Mouse (Mus musculus) urinary bladder, postnatal 14 days (tissue): ENCODE data around the gene Ofd1.

Experiments used
- DNase-seq: peaks from one replicate; pipeline ENCODE4 v3.0.0; 2021; ENCODE audit warnings: low spot score

Gene Ofd1

DNA sequence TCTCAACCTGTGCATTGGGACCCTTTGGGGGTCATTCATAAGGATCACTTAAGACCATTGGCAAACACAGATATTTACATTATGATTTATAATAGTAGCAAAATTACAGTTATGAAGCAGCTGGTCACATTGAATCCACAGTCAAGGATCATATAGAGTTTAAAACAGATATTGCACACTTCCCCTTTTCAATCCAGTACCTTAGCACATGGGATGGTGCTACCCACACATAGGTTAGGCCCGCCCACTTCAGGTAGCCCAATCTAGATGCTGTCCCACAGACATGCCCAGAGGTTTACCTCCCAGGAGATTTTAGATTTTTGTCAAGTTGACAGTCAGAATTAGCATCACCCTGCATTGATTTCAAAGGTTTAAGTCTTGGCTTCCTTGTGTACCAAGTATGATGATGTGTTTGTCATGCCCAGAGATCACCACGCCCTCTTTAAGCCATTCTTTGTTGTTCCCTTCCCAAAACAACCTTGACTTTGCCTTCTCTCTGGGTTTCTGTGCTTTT, 80.5 kb downstream of the Ofd1 start:
- DNase-seq: no peak

- no peak for DNase-seq
These were observed 81.5 kb downstream of the Ofd1 start for GRCm38 (mm10) chrX:166358955-166359354.

DNA sequence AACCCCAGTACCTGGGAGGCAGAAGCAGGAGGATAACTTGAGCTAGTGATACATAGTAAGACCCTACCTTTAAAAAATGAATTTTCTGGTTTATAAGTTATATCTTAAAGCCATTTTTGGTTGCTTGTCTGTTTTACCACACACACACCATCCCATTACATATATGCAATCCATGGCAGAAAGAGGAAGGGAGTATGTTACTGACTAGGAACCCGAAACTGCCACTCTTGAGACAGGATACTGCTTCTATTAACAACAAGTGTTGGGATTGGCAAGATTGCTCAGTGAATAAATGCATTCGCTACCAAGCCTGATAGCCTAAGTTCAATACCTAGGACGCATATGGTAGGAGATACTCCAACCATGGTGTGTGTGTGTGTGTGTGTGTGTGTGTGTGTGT, 84.2 kb downstream of the Ofd1 start:
- DNase-seq: no peak

DNA sequence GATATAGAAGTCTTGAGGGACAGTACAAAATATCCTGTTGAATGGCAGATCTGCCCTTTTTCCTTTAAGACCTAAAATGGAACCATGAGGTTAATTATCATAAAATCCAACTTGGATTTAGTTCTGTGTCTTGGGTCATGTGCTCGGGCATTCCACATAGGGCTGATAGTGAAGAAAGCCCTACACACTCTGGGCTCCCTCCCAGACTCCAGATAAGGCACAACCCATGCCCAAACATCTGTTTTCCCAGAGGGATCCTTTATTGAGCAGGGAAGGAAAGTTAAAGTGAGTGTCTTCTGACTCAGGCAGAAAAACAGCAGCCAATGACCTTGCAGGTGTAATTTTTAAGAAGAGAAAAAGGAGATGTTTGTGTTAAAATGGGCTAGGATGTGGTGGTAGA, 85.6 kb downstream of the Ofd1 start:
- no peak for DNase-seq

- no peak for DNase-seq
These were observed 87.1 kb downstream of the Ofd1 start for GRCm38 (mm10) chrX:166353412-166353811.

DNA sequence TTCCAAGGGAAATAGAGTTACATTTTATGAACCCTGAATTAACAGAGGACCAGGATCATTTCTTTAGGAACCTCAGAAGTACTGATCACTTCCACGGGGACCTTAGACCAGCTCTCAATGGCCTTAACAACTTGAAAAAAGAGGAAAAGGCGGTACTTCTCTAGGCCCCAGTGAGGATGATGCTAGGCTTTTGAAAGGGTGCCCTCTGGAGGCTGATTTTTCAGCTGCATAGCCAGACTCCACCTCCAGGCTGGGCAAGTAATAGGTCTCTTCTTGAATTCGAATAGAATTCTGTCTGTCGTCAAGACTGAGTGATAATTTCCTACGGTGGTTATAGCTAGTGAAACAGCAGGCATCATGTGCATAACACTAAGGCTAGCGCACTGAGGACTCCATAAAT, 88.7 kb downstream of the Ofd1 start:
- peak; percentile 49 for DNase-seq

- DNase-seq: no peak
These were observed 91.9 kb downstream of the Ofd1 start for GRCm38 (mm10) chrX:166348634-166349033.

DNA sequence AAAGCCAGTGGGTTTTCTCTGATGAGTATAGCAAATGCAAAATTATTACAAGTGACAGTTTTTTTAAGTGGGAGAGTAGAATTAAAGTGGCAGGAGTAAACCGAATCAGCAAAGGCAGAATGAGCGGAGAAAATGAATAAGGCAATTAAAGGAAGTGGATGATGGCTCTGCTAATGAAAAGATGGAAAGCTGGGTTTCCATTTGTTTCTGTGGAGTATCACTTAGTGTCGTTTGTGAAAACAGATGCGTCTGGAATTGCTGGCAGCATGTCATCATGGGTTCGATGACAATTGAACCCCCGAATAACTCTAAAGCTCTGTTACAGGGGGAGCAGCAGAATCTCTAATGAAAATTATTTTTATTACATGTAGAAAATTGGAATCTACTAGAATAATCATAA, 92.4 kb downstream of the Ofd1 start:
- no peak for DNase-seq

DNA sequence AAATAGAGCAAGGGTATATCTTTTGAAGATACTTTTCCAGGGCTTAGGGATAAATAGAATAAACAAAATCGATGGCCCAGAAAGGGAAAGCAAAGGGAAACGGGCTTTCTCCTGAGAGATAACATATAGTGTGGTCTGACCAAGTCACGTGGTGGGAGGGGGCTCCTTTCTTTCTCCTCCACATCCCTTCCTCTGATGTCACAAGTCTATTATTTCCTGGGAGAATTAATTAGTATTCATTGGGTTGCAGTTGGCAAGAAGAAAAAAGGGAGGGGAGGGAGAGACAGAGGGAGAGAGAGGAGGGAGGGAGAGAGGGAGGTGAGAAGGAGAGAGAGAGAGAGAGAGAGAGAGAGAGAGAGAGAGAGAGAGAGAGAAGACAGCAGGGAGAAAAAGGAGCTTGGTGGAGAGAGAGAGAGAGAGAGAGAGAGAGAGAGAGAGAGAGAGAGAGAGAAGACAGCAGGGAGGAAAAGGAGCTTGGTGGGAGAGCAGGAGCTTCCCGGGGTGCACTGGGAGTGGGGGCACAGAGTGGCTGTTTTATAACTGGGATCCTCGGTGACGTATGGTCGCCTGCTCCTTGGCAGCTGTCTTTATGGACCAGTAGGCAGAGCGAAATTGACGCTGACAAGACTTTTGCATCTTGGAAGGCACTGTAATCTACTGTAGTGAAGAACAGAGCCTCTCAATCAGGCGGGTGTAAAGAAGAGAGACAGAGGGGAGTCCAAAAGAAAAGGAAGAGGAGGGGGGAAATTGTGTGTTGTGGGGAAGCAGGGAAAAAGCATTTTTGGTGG, 96.1 kb downstream of the Ofd1 start:
- DNase-seq: no peak

- DNase-seq: no peak
These were observed 98.7 kb downstream of the Ofd1 start for GRCm38 (mm10) chrX:166341795-166342194.
